Mouse (Mus musculus): Measurements from ENCODE around the gene Gsta2.

- TF ChIP-seq CTCF (IDR thresholded peaks at IDR 0.05; ENCODE audit: extremely low read depth, insufficient read depth, insufficient read length, insufficient replicate concordance) (no peak), POLR2A (IDR thresholded peaks at IDR 0.05; ENCODE audit: low read depth, low read length) (no peak)
Observed at GRCm38 (mm10) chr9:78375486-78375885, 19.9 kb upstream of the Gsta2 start.

All from spleen, adult 2 months (tissue).